Mouse (Mus musculus): ENCODE measurements at regions not wholly inside any gene's neighbourhood (a gene's known extent, or its start where the extent isn't known, plus 50 kb on each side); places are given as distances from the start of the nearest gene placed in this dataset.

GRCm38 (mm10) chr2:160082106-160082653, 251.8 kb downstream of the Gm826 start:
- no peak for TF ChIP-seq ETS1 (IDR thresholded peaks at IDR 0.05; ENCODE audit: low read depth, low read length)
- H3K36me3 ChIP-seq (ENCODE audit: control insufficient read depth in 1 of 2, insufficient read depth in 2 of 2, low read length in 2 of 2) = no peaks in the 10 kb centered on the region
- H3K4me1 ChIP-seq (ENCODE audit: control insufficient read depth in 1 of 2, insufficient read depth in 2 of 2, low read length in 2 of 2) = no peaks in the 10 kb centered on the region
- DNase-seq (ENCODE audit: low read depth, low spot score) = no peak
- no peak overlapping the region for H3K4me3 ChIP-seq (ENCODE audit: control insufficient read depth in 1 of 2, insufficient read depth in 1 of 2, low read depth in 2 of 2, low read length in 2 of 2)
- H3K79me2 ChIP-seq (ENCODE audit: control insufficient read depth, insufficient read depth, low read length, poor library complexity) = no peaks in the 10 kb centered on the region
- H3K27ac ChIP-seq (ENCODE audit: control insufficient read depth, low read depth, low read length) = no peak overlapping the region
- no peaks in the 10 kb centered on the region for H3K27me3 ChIP-seq (ENCODE audit: control insufficient read depth in 1 of 2, insufficient read depth in 2 of 2, low read length in 2 of 2)
- no peak overlapping the region for H3K9ac ChIP-seq (ENCODE audit: control insufficient read depth, low read depth, low read length, poor library complexity, severe bottlenecking)
- H3K9me3 ChIP-seq (replicated peaks; ENCODE audit: insufficient read depth, low read length) = no peaks in the 10 kb centered on the region

- no peak overlapping the region for H3K9ac ChIP-seq (ENCODE audit: control insufficient read depth, low read depth, low read length, poor library complexity, severe bottlenecking)
- no peaks in the 10 kb centered on the region for H3K27me3 ChIP-seq (ENCODE audit: control insufficient read depth in 1 of 2, insufficient read depth in 2 of 2, low read length in 2 of 2)
- TF ChIP-seq GATA1 (IDR thresholded peaks at IDR 0.05; ENCODE audit: low read depth, low read length) (no peak), MXI1 (IDR thresholded peaks at IDR 0.05; ENCODE audit: low read depth, low read length) (no peak), MEF2A (IDR thresholded peaks at IDR 0.05; ENCODE audit: extremely low read depth, insufficient replicate concordance, low read depth, low read length, poor library complexity, severe bottlenecking) (no peak), CHD2 (IDR thresholded peaks at IDR 0.05; ENCODE audit: low read length) (no peak), MYB (IDR thresholded peaks at IDR 0.05; ENCODE audit: low read depth, low read length) (no peak), MYC (IDR thresholded peaks at IDR 0.05; ENCODE audit: low read depth, low read length) (no peak), RCOR1 (IDR thresholded peaks at IDR 0.05; ENCODE audit: low read depth, low read length) (no peak), ZKSCAN1 (IDR thresholded peaks at IDR 0.05; ENCODE audit: low read depth, low read length) (no peak), E2F4 (IDR thresholded peaks at IDR 0.05; ENCODE audit: borderline replicate concordance, low read depth, low read length) (no peak), ZC3H11A (IDR thresholded peaks at IDR 0.05; ENCODE audit: low read depth, low read length) (no peak), USF1 (IDR thresholded peaks at IDR 0.05; ENCODE audit: low read depth, low read length) (no peak), CHD1 (IDR thresholded peaks at IDR 0.05; ENCODE audit: low read depth, low read length) (no peak), RAD21 (IDR thresholded peaks at IDR 0.05; ENCODE audit: low read depth, low read length) (no peak), MAX (IDR thresholded peaks at IDR 0.05; ENCODE audit: low read length) (no peak), POLR2AphosphoS5 (IDR thresholded peaks at IDR 0.05; ENCODE audit: borderline replicate concordance, low read depth, low read length) (no peak), BHLHE40 (IDR thresholded peaks at IDR 0.05; ENCODE audit: borderline replicate concordance, low read depth, low read length) (no peak), POLR2AphosphoS2 (IDR thresholded peaks at IDR 0.05; ENCODE audit: low read length) (no peak), MAFK (IDR thresholded peaks at IDR 0.05; ENCODE audit: borderline replicate concordance, low read depth, low read length) (no peak), UBTF (IDR thresholded peaks at IDR 0.05; ENCODE audit: borderline replicate concordance, insufficient read depth, low read depth, low read length) (no peak), ZMIZ1 (IDR thresholded peaks at IDR 0.05; ENCODE audit: low read depth, low read length) (no peak)
- no peaks in the 10 kb centered on the region for H3K4me1 ChIP-seq (ENCODE audit: control insufficient read depth in 1 of 2, insufficient read depth in 2 of 2, low read length in 2 of 2)
- H3K4me3 ChIP-seq (ENCODE audit: control insufficient read depth in 1 of 2, insufficient read depth in 1 of 2, low read depth in 2 of 2, low read length in 2 of 2) = no peak overlapping the region
- H3K9me3 ChIP-seq (replicated peaks; ENCODE audit: insufficient read depth, low read length) = no peaks in the 10 kb centered on the region
- no peak overlapping the region for H3K27ac ChIP-seq (ENCODE audit: control insufficient read depth, low read depth, low read length)
- H3K79me2 ChIP-seq (ENCODE audit: control insufficient read depth, insufficient read depth, low read length, poor library complexity) = no peaks in the 10 kb centered on the region
- no peak for DNase-seq (ENCODE audit: low read depth, low spot score)
- no peaks in the 10 kb centered on the region for H3K36me3 ChIP-seq (ENCODE audit: control insufficient read depth in 1 of 2, insufficient read depth in 2 of 2, low read length in 2 of 2)
These were observed 258.3 kb downstream of the Gm826 start for GRCm38 (mm10) chr2:160075694-160076093.

Measured in MEL (cell line).